Mouse (Mus musculus) ES-Bruce4 (cell line): ENCODE data around the gene Upb1.
A peak's percentile ranks its signal among the peaks of the same experiment; 100 is the strongest.

Experiments used
- CTCF ChIP-seq: IDR thresholded peaks from one replicate; pipeline ENCODE4 v1.8.1; 2011; ENCODE audit warnings: low read depth, low read length
- POLR2A ChIP-seq: IDR thresholded peaks from one replicate; pipeline ENCODE4 v1.8.1; 2011; ENCODE audit warnings: low read length; ENCODE audit not compliant: insufficient read depth

GRCm38 (mm10) chr10:75436604-75437217 is 35.8 kb downstream of the Upb1 start:
- TF ChIP-seq POLR2A (no peak), CTCF (peak; percentile 62)
